Mouse (Mus musculus) olfactory bulb, adult 2 months (tissue): ENCODE measurements at regions not wholly inside any gene's neighbourhood (a gene's known extent, or its start where the extent isn't known, plus 50 kb on each side); places are given as distances from the start of the nearest gene placed in this dataset.

Experiments
- H3K27ac ChIP-seq: fragments of 200-500 bp; 2 replicates; pipeline ENCODE4 v1.5.1; 2012; ENCODE audit warnings: low read depth, low read length; ENCODE audit not compliant: insufficient read depth
- H3K4me1 ChIP-seq: fragments of 200-500 bp; 2 replicates; pipeline ENCODE4 v1.6.1; 2012; ENCODE audit warnings: low read length; ENCODE audit not compliant: control insufficient read depth, insufficient read depth
- H3K4me3 ChIP-seq: fragments of 200-500 bp; 2 replicates; pipeline ENCODE4 v1.5.1; 2012; ENCODE audit warnings: mild to moderate bottlenecking, low read depth, low read length, moderate library complexity; ENCODE audit not compliant: insufficient read depth
- CTCF ChIP-seq: fragments of 200-500 bp; IDR thresholded peaks from 2 replicates; pipeline ENCODE4 v1.5.1; 2012; ENCODE audit warnings: low read depth, mild to moderate bottlenecking, low read length, moderate library complexity; ENCODE audit not compliant: insufficient read depth
- POLR2A ChIP-seq: fragments of 200-500 bp; IDR thresholded peaks from 2 replicates; pipeline ENCODE4 v1.6.1; 2012; ENCODE audit warnings: mild to moderate bottlenecking, low read depth, low read length, moderate library complexity; ENCODE audit not compliant: insufficient read depth
- WGBS: fragments of 180-500 bp; shearing (Covaris S2); methylation state at CpG from one replicate; pipeline ENCODE4 v1.1.7; 2018; 5-methylcytosine and 5-hydroxymethylcytosine counted together

- TF ChIP-seq POLR2A (no peak), CTCF (no peak)
- Histone ChIP-seq H3K4me1 (no peaks in the 10 kb centered on the region), H3K27ac (no peak overlapping the region), H3K4me3 (no peak overlapping the region)
- WGBS = 88% methylated on average over 6 of the region's 6 CpGs
These were observed 558.9 kb downstream of the Efnb2 start for GRCm38 (mm10) chr8:8102010-8102727.

- Histone ChIP-seq H3K4me1 (no peaks in the 10 kb centered on the region), H3K4me3 (no peak overlapping the region), H3K27ac (no peak overlapping the region)
- TF ChIP-seq CTCF (no peak), POLR2A (no peak)
These were observed 568.5 kb downstream of the Efnb2 start for GRCm38 (mm10) chr8:8092551-8092950.

GRCm38 (mm10) chr8:8084652-8085051 is 576.4 kb downstream of the Efnb2 start:
- Histone ChIP-seq H3K27ac (no peak overlapping the region), H3K4me1 (no peaks in the 10 kb centered on the region), H3K4me3 (no peak overlapping the region)
- 70% methylated on average over 2 of the region's 2 CpGs for WGBS
- TF ChIP-seq CTCF (no peak), POLR2A (no peak)

- 100% methylated on average over 2 of the region's 2 CpGs for WGBS
- H3K4me3 ChIP-seq = no peak overlapping the region
- no peaks in the 10 kb centered on the region for H3K4me1 ChIP-seq
- H3K27ac ChIP-seq = no peak overlapping the region
- TF ChIP-seq POLR2A = no peak
- TF ChIP-seq CTCF = no peak
These were observed 597.0 kb downstream of the Efnb2 start for GRCm38 (mm10) chr8:8064074-8064473.

DNA sequence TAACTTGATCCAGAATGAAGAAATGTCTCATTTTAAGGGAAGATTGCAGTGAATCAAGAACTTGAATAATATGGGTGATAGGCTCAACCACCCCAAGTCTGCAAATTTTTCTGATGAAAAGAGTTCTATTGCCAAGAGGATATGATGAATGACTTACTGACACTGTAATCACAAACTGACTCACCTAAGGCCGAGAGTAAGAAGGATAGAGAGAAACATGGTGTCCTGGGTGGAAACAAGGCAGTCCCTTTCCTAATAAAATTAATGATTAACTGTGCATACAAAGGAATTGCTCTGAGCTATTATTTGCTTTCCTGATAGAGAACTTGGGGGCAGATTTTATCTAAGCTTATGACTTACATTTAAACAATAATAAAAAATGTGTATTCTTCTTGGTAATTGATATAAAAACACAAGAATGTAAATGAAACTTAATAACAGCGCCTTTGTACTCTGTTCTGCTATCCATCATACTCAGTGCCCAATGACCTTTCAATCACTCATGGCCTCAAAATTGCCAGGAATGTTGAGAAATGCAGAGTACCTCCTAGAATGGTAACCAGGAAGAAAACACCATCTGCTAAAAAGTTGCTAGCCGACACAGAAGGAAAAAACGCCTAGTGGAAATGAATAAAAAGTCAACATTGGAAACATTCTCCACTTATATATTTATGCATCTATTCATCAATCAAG is 606.7 kb downstream of the Efnb2 start:
- Histone ChIP-seq H3K27ac (no peak overlapping the region), H3K4me3 (no peak overlapping the region), H3K4me1 (no peaks in the 10 kb centered on the region)
- no peak for TF ChIP-seq POLR2A
- no peak for TF ChIP-seq CTCF
- 91% methylated on average over 4 of the region's 4 CpGs for WGBS

GRCm38 (mm10) chr8:8051186-8051585 is 609.9 kb downstream of the Efnb2 start:
- WGBS = 14% methylated on average over 3 of the region's 3 CpGs
- H3K4me1 ChIP-seq = no peaks in the 10 kb centered on the region
- H3K4me3 ChIP-seq = no peak overlapping the region
- TF ChIP-seq POLR2A (no peak), CTCF (no peak)
- H3K27ac ChIP-seq = no peak overlapping the region

- no peak for TF ChIP-seq POLR2A
- 71% methylated on average over 3 of the region's 3 CpGs for WGBS
- Histone ChIP-seq H3K4me3 (no peak overlapping the region), H3K27ac (no peak overlapping the region), H3K4me1 (no peaks in the 10 kb centered on the region)
These were observed 610.3 kb downstream of the Efnb2 start for GRCm38 (mm10) chr8:8050778-8051177.

DNA sequence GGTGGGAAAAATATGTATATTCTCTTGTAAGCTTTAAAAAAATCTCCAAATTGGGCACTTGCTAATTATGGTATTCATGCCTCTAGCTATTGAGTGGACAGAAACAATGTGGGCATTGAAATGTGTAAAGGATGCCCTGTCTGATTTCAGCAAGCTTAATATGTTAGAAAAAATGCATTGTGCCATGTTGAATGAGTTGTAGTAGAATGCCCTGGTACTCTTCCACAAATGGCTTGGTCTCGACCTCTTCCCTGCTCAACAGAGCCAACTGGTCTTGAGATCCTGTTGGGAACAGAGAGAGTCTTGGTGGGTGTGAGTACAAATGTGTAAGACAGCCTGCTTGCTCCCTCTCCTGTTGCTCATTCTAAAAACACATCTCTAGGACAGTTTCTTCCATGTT is 616.1 kb downstream of the Efnb2 start:
- Histone ChIP-seq H3K4me3 (no peak overlapping the region), H3K27ac (no peak overlapping the region), H3K4me1 (no peaks in the 10 kb centered on the region)
- TF ChIP-seq POLR2A (no peak), CTCF (no peak)
- WGBS = 68% methylated on average over 1 of the region's 1 CpGs

DNA sequence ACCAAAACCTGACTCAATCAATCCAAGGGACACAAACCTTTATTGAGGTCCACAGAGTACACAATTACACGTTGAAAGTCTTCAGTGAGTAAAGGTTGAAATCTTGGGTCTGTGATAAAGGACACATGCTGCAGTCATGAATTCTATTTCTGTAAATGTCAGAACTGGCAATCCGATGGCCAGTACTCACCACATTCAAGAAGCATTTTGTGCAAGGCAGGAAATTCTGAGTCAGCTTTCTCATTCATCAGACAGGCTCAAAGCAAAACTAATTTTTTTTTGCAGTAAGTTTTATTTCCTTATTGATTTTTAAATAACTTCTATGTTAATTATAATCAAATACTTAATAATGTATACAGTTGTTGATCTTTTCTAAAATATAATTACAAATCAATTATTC is 616.7 kb downstream of the Efnb2 start:
- no peaks in the 10 kb centered on the region for H3K4me1 ChIP-seq
- TF ChIP-seq POLR2A = no peak
- no peak for TF ChIP-seq CTCF
- no peak overlapping the region for H3K27ac ChIP-seq
- 78% methylated on average over 2 of the region's 2 CpGs for WGBS
- H3K4me3 ChIP-seq = no peak overlapping the region
